Mouse (Mus musculus) brain, embryonic 14.5 days (tissue): ENCODE data around the gene Ascl2.

Source experiments
- CTCF ChIP-seq: fragments of 200-500 bp; IDR thresholded peaks from 2 replicates; pipeline ENCODE4 v1.5.1; 2012; ENCODE audit warnings: inconsistent platforms, mild to moderate bottlenecking, moderate library complexity, borderline replicate concordance; ENCODE audit not compliant: insufficient read depth, insufficient read length; ENCODE audit errors: extremely low read depth
- POLR2A ChIP-seq: fragments of 200-500 bp; IDR thresholded peaks from 2 replicates; pipeline ENCODE4 v1.6.1; 2012; ENCODE audit warnings: mild to moderate bottlenecking, inconsistent platforms, borderline replicate concordance; ENCODE audit not compliant: poor library complexity, insufficient read depth, insufficient read length, severe bottlenecking; ENCODE audit errors: extremely low read depth

- TF ChIP-seq CTCF (no peak), POLR2A (no peak)
Observed at GRCm38 (mm10) chr7:142987718-142988117, 18.7 kb upstream of the Ascl2 start.
